Mouse (Mus musculus): ENCODE results near the gene Gm21760. TPM values are rescaled to one million over a fixed set of nuclear protein-coding genes. Genes with fewer than 3 reads are reported as not detected.

Gm21760 gene
- polyA plus RNA-seq (2015; fragmentation: Nextera tagmentation; extraction: Ambion mirVana), result not detected in 2 replicates

GRCm38 (mm10) chrY:80133479-80133878, at the start of gene Gm21760:
TSS of gene Gm21760 (plus strand) at chrY:80133779.

